Mouse (Mus musculus): ENCODE results near the gene Pcna.
A peak's percentile ranks its signal among the peaks of the same experiment; 100 is the strongest.
"Not testable (repeated sequence)": the region's sequence is repeated elsewhere in the genome, so short reads cannot be mapped to it uniquely, and the experiment has no call there.

The Pcna gene

GRCm38 (mm10) chr2:132275527-132275926 is 22.4 kb upstream of the Pcna start:
- no peak for DNase-seq

GRCm38 (mm10) chr2:132272694-132273389 is 19.7 kb upstream of the Pcna start:
- no peak for DNase-seq

GRCm38 (mm10) chr2:132270331-132270951 is 17.3 kb upstream of the Pcna start:
- DNase-seq = peak; percentile 91

GRCm38 (mm10) chr2:132269217-132269616 is 16.1 kb upstream of the Pcna start:
- DNase-seq = no peak

- DNase-seq = no peak
These were observed 13.0 kb upstream of the Pcna start for GRCm38 (mm10) chr2:132266086-132266485.

- no peak for DNase-seq
These were observed 12.1 kb upstream of the Pcna start for GRCm38 (mm10) chr2:132265196-132265595.

GRCm38 (mm10) chr2:132264266-132264710 is 11.2 kb upstream of the Pcna start:
- no peak for DNase-seq

GRCm38 (mm10) chr2:132263421-132264265 is 10.5 kb upstream of the Pcna start:
- DNase-seq = peak; percentile 42

- peak; percentile 100 for DNase-seq
These were observed 9.8 kb upstream of the Pcna start, which contains the start of gene Cds2 for GRCm38 (mm10) chr2:132262879-132263398. Gene Cds2 (plus strand): TSS chr2:132263148.

- DNase-seq = no peak
These were observed 9.1 kb upstream of the Pcna start for GRCm38 (mm10) chr2:132262175-132262574.

- DNase-seq = no peak
These were observed 7.5 kb upstream of the Pcna start for GRCm38 (mm10) chr2:132260601-132261000.

- no peak for DNase-seq
These were observed 4.4 kb upstream of the Pcna start for GRCm38 (mm10) chr2:132257350-132258068.

GRCm38 (mm10) chr2:132253603-132254002 is 489 bp upstream of the Pcna start:
- no peak for DNase-seq

- no peak for DNase-seq
These were observed 1.2 kb downstream of the Pcna start for GRCm38 (mm10) chr2:132251911-132252310.

GRCm38 (mm10) chr2:132247539-132248313 is 5.4 kb downstream of the Pcna start, which contains the start of gene Tmem230:
Gene Tmem230 (minus strand): TSS chr2:132247807.
- peak; percentile 96 for DNase-seq

- DNase-seq = no peak
These were observed 9.7 kb downstream of the Pcna start for GRCm38 (mm10) chr2:132243370-132243769.

GRCm38 (mm10) chr2:132240457-132240856 is 12.7 kb downstream of the Pcna start:
- peak; percentile 52 for DNase-seq

GRCm38 (mm10) chr2:132239434-132239833 is 13.7 kb downstream of the Pcna start:
- DNase-seq = not testable (repeated sequence)

- no peak for DNase-seq
These were observed 17.1 kb downstream of the Pcna start for GRCm38 (mm10) chr2:132235975-132236374.

- no peak for DNase-seq
These were observed 17.8 kb downstream of the Pcna start for GRCm38 (mm10) chr2:132235291-132235690.

GRCm38 (mm10) chr2:132233985-132234765 is 18.9 kb downstream of the Pcna start:
- DNase-seq = peak; percentile 71
